Mouse (Mus musculus) megakaryocyte, embryonic 14.5 days (primary cell): ENCODE measurements around the gene Ajm1.

Source experiments
- FLI1 ChIP-seq: IDR thresholded peaks from 2 replicates; pipeline ENCODE4 v1.6.1; 2012; ENCODE audit warnings: low read length, inconsistent platforms, mixed read lengths
- GATA1 ChIP-seq: IDR thresholded peaks from 3 replicates; pipeline ENCODE4 v1.6.1; 2012; ENCODE audit warnings: mixed read lengths, low read length, inconsistent platforms, borderline replicate concordance

- TF ChIP-seq GATA1 (no peak), FLI1 (no peak)
Observed at GRCm38 (mm10) chr2:25561946-25562345, 19.6 kb downstream of the Ajm1 start.
